Mouse (Mus musculus) left cerebral cortex, postnatal 25 days (tissue): ENCODE data around the gene Zfr2. TPM values are rescaled to one million over a fixed set of nuclear protein-coding genes. Genes with fewer than 3 reads are reported as not detected.

Source experiments
- DNase-seq, 2 experiments: peaks; one replicate each; pipeline ENCODE4 v3.0.0; 2022; ENCODE audit warnings: low spot score in 2 of 2, mixed read lengths in 1 of 2
- intact Hi-C: fragments of 180-260 bp; cut with DNase I; formaldehyde crosslinking; loops from one replicate; pipeline ENCODE4 v1.15.1; 2025
- microRNA-seq, 2 experiments: library from miRNA; unstranded; fragments of <30 nt; microRNA quantifications; one replicate each; pipeline ENCODE4 v1.2.0; 2022
- total RNA-seq, 2 experiments: library from RNA; stranded (reverse); gene quantifications; 2 replicates each; pipeline ENCODE4 v1.2.3; 2021

Zfr2 gene
- total RNA-seq, 2 experiments from 2014 or later = 57.2 to 63.1 TPM

DNA sequence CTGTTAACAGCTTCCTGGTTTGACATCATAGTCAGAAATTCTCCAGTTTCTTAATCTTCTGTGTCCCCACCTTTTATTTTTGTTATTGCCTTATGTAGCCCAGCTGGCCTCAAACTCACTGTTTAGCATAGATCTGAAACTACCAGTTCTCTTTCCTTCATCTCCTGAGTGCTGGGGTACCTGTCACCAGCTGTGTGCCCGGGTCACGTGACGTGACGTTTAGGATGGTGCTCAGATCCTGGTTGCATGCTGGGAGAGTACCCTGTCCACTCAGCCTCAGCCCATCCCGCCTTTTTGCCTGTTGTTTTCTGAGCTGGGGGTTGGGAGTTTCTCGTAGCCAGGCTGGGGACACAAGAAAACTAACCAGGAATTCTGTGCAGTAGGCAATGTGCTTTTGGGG is 64.3 kb downstream of the Zfr2 start:
- no peak for DNase-seq
- intact Hi-C loops = no loop called here

DNA sequence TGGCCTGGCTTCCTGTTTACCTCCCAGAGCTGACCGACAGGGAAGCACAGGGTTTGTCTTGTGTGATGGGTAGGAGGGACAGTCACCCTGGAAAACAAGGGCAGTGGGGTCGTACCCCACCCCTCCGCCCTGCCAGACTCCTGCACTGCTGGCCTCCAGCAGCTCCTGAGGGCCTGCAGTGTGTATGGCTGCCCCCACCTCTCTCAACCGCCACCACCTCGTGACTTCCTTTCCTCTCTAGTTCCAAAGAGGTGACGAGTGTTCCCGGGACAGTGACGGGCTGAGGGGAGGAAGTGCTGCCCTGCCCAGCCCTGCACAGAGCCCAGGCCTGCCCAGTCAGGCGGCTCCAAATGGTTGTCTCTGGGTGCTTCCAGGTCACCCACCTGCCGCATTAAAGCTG is 64.9 kb downstream of the Zfr2 start:
- intact Hi-C loops = no loop called here

DNA sequence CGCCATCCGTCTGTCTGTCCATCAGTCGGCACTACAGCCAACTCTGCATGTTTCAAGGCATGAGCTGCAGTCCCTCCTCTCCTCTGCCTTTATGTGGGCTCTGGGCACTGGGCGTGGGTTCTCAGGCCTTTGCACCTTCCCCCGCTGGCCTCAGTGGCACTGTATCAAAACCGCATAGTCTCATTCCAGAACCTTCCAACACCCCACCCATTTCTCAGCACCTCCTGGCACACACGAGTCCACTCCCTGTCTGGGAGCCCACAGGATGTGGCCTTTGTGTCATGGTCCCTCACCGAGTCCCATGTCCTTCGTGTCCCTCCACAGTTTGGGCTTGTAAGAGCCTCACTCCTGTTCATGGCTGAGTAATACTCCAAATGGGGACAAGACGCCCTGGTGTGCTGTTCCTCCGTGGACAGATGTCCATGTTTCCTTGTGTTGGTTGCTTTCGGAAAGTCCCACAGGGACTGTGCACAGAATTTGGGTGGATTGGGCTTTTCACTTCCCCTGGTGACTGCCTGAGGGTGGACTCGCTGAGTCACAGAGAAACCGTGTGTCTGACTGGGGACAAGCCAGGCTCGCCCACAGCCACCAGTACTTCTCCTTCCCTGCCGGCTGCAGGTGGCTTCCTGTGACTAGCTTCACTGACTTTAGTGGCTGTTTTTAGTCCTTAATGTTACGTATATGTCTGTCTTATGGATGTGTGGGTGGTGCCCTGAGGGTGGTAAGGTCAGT is 65.6 kb downstream of the Zfr2 start:
- peak in 1 of 2 experiments; percentile 93 for DNase-seq
- intact Hi-C loops = no loop called here

More for the DNA sequence above, 64.9 kb downstream of the Zfr2 start:
- no peak for DNase-seq

DNA sequence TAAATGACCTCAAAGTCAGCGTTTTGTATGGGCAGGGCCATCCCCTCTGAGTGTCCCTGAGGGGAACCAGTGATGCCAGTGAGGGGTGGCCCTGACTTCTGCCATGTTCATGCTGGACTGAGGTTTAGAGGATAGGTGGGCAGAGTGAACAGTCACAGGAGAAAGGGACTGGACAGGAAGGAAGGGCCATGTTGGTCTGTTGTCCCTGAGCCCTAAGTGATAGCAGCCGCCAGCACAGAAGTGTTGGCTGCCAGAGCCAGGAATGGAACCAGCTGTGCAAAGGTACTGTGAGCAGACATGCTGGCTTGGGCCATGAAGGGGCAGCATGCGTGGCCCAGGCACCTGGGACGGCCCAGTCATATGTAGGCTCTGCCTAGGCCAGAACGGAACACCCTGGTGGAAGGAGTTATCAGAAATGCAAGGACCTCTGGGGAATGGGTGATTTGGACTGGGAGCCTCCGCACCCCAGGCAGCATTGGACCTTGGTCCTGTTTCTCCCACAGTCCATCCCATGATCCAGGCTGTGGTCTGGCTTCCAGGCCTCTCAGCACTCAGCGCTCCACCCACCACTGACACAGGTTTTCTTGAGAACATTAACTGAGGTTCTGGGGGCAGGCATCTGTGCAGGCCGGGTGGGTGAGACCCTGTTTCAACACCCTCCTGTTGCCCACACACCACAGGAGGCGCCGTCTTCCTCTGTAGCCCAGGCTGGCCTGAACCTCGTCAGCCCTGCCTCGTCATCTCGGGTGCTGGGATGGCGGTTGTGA is 66.8 kb downstream of the Zfr2 start:
- no peak for DNase-seq
- intact Hi-C loops = no loop called here

DNA sequence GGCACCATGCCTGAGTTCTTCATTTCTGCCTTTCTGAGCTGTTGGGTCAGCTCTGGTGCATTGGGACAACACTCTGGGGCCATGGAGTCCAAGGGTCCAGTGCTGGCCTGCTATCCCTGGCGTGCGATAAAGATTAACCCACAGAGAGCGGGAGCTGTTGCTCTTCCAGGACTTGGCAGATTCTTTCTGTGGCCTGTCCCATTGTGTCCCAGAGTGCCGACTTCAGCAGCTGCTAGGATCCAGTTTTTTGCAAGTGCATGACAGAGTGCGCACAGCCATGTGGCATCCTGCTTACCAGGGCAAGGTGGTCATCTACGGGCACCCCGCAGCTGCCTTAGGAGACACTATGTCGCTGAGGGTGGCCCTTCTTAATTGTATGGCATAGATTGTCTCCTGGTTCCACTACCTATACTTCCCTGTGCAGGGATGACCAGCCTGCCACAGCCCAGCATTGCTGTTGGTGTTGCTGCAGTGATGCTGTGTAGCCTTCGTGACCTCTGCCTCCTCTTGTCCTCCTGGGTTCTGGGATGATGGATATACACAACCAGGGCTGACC is 67.5 kb downstream of the Zfr2 start:
- DNase-seq = no peak
- intact Hi-C loops = no loop called here

DNA sequence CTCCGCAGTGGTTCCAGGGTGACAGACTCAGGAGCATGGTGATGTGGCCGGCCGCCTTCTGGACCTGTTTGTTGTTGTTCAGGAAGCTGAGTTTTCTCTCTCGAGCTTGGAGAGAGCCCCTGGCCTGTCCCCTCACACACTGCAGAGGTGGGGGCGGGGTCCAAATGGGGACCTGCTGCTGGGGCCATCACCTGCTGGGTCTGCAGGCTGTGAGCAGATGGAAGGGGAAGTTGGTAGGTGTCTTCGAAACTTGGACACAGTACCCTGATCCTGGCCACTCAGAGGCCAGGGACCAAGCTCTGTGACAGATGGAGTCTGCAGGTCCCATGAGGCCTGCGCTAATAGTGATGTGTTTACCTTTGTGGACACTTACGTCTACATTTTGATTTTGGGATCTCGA is 68.4 kb downstream of the Zfr2 start:
- intact Hi-C loops = no loop called here
- DNase-seq = no peak

Small RNA genes within 50 kb of the gene (microRNA-seq; reads per million reads assigned to microRNA genes)
- 31.9 to 51.1 reads per million in 2 experiments for gene Mir3057

Other genes starting within 250 kb of the Zfr2 start
- gene Gng7, start 218.2 kb upstream of the Zfr2 start, total RNA-seq = 100 to 1,000 TPM in 1 of 2 experiments, 10 to 100 TPM in 1; 83.8 to 196 TPM
- gene Diras1, start 207.5 kb upstream of the Zfr2 start, total RNA-seq = 100 to 1,000 TPM; 108 to 110 TPM
- gene Slc39a3, start 195.7 kb upstream of the Zfr2 start, total RNA-seq = 10 to 100 TPM; 67.2 to 69.3 TPM
- 100 to 1,000 TPM; 159 to 169 TPM for gene Sgta, start 173.0 kb upstream of the Zfr2 start, total RNA-seq
- gene Thop1, start 163.1 kb upstream of the Zfr2 start, total RNA-seq = 10 to 100 TPM; 50.5 to 54.2 TPM
- gene Creb3l3, start 134.3 kb upstream of the Zfr2 start, total RNA-seq = under 1 TPM; 0.25 to 0.60 TPM
- gene Map2k2, start 127.2 kb upstream of the Zfr2 start, total RNA-seq = 100 to 1,000 TPM; 122 to 124 TPM
- 100 to 1,000 TPM; 114 TPM for gene Zbtb7a, start 97.9 kb upstream of the Zfr2 start, total RNA-seq
- gene Pias4, start 65.2 kb upstream of the Zfr2 start, total RNA-seq = 10 to 100 TPM; 26.6 to 28.7 TPM
- 100 to 1,000 TPM; 854 to 872 TPM for gene Eef2, start 56.5 kb upstream of the Zfr2 start, total RNA-seq
- 10 to 100 TPM; 71.3 to 77.7 TPM for gene Dapk3, start 50.1 kb upstream of the Zfr2 start, total RNA-seq
- not detected for gene 4930442H23Rik, start 49.3 kb upstream of the Zfr2 start, total RNA-seq
- under 1 TPM in 1 of 2 experiments, not detected in 1; 0.23 TPM for gene Nmrk2, start 31.1 kb upstream of the Zfr2 start, total RNA-seq
- 100 to 1,000 TPM; 194 to 208 TPM for gene Atcay, start 2.3 kb upstream of the Zfr2 start, total RNA-seq
- gene Matk, start 19.8 kb downstream of the Zfr2 start, total RNA-seq = 100 to 1,000 TPM; 191 to 194 TPM
- 10 to 100 TPM; 42.5 to 47.3 TPM for gene Mrpl54, start 33.8 kb downstream of the Zfr2 start, total RNA-seq
- gene Apba3, start 33.8 kb downstream of the Zfr2 start, total RNA-seq = 10 to 100 TPM; 38.6 to 40.0 TPM
- gene Tjp3, start 58.4 kb downstream of the Zfr2 start, total RNA-seq = under 1 TPM; 0.23 to 0.30 TPM
- 100 to 1,000 TPM; 402 to 420 TPM for gene Pip5k1c, start 59.8 kb downstream of the Zfr2 start, total RNA-seq
- 10 to 100 TPM; 27.8 to 28.4 TPM for gene Cactin, start 87.9 kb downstream of the Zfr2 start, total RNA-seq
- gene Tbxa2r, start 95.6 kb downstream of the Zfr2 start, total RNA-seq = 1 to 10 TPM; 1.2 to 1.4 TPM
- gene Gipc3, start 110.1 kb downstream of the Zfr2 start, total RNA-seq = under 1 TPM; 0.92 to 0.96 TPM
- 10 to 100 TPM; 23.5 to 28.4 TPM for gene Hmg20b, start 117.3 kb downstream of the Zfr2 start, total RNA-seq
- gene Mfsd12, start 124.3 kb downstream of the Zfr2 start, total RNA-seq = 10 to 100 TPM; 39.3 to 41.1 TPM
- gene 4930404N11Rik, start 132.7 kb downstream of the Zfr2 start, total RNA-seq = 1 to 10 TPM in 1 of 2 experiments, under 1 TPM in 1; 0.78 to 2.2 TPM
- 10 to 100 TPM; 63.5 to 70.2 TPM for gene Fzr1, start 145.4 kb downstream of the Zfr2 start, total RNA-seq
- gene Dohh, start 151.3 kb downstream of the Zfr2 start, total RNA-seq = 10 to 100 TPM; 83.7 to 87.7 TPM
- gene Gm48551, start 151.3 kb downstream of the Zfr2 start, total RNA-seq = 1 to 10 TPM; 3.5 to 4.2 TPM
- gene Gm48552, start 155.8 kb downstream of the Zfr2 start, total RNA-seq = 1 to 10 TPM; 4.0 to 4.1 TPM
- 1 to 10 TPM in 1 of 2 experiments, under 1 TPM in 1; 0.89 to 1.5 TPM for gene Smim24, start 159.9 kb downstream of the Zfr2 start, total RNA-seq
- gene Nfic, start 222.5 kb downstream of the Zfr2 start, total RNA-seq = 10 to 100 TPM; 81.1 to 87.3 TPM
- gene Celf5, start 249.6 kb downstream of the Zfr2 start, total RNA-seq = 100 to 1,000 TPM; 285 to 286 TPM